Mouse (Mus musculus) brain, embryonic 14.5 days (tissue): ENCODE data around the gene Litaf. TPM values are rescaled to one million over a fixed set of nuclear protein-coding genes. Genes with fewer than 3 reads are reported as not detected.

ENCODE experiments used
- DNase-seq: peaks from one replicate; pipeline ENCODE4 v3.0.0-alpha.2; 2011; ENCODE audit warnings: low read depth
- CTCF ChIP-seq: fragments of 200-500 bp; IDR thresholded peaks from 2 replicates; pipeline ENCODE4 v1.5.1; 2012; ENCODE audit warnings: inconsistent platforms, mild to moderate bottlenecking, moderate library complexity, borderline replicate concordance; ENCODE audit not compliant: insufficient read depth, insufficient read length; ENCODE audit errors: extremely low read depth
- POLR2A ChIP-seq: fragments of 200-500 bp; IDR thresholded peaks from 2 replicates; pipeline ENCODE4 v1.6.1; 2012; ENCODE audit warnings: mild to moderate bottlenecking, inconsistent platforms, borderline replicate concordance; ENCODE audit not compliant: poor library complexity, insufficient read depth, insufficient read length, severe bottlenecking; ENCODE audit errors: extremely low read depth
- polyA plus RNA-seq: library from polyadenylated mRNA; depleted of rRNA; stranded (reverse); fragments of >200 nt; gene quantifications from 2 replicates; pipeline ENCODE4 v1.2.3, GENCODE M21; 2012

The Litaf gene
- polyA plus RNA-seq, 1 experiment: 39.0 TPM

DNA sequence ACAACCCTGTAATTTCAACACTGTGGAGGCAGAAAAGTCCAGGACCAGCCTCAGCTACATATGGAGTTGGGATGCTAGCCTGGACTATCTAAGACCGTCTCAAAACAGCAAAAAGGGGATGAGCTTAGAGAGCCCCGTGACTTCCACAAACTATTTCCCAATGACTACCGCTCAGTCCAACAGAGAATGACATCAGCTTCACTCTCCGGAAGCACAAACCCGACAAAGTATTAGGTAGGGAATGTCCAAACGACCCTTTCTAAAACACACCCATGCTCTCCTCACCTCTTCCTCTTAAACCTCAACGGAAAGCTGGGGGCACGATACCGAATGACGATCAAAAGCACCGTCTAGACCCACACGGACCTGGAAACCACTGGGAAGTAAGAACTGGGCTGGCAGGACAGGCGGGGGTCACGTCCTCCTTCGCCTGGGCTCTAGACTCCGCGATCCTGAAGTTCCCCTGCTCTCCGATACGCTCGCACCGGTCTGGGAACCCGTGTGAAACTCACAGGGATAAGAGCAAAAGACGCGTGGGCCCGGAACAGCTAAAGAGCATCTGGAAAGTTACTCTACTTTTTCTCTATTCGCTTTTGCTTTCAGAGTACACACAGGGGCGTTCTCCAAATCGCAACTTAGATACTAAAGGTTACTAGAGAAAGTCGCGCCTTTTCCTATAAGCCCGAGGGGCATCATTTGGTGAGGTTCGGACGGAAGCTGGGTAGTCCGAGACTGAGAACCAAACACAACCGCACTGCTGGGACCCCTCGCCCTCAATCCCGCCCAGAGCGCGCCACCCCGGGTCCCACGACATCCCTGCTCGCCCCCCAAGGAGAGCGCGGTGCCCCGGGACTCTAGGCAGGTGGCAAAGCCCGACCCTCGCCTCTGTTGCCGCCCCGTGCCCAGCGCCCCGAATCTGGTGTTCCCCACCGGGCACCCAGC, 73.6 kb downstream of the Litaf start:
- peak; percentile 49 for DNase-seq

DNA sequence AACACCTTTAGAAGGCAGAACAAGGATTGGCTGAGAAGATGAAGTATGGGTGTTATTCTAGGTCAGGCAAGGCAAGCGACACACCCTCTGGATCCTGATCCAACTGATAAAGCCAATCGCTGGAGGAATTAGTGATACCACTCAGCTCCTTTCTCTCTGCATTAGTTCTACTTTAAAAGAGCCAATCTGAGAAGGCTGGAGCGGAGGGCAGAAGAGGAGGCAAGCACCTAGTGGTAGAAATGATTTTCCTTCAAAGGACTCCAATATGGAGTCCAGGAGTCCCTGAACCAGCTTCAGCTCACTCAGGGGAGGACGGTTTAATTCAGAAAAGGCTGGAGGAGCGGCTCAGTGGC, 74.2 kb downstream of the Litaf start:
- no peak for DNase-seq
- peak; percentile 0; the same call in 1 of the 2 replicates for TF ChIP-seq CTCF
- no peak for TF ChIP-seq POLR2A

More for the DNA sequence above, 73.6 kb downstream of the Litaf start:
- TF ChIP-seq CTCF (no peak), POLR2A (no peak)

DNA sequence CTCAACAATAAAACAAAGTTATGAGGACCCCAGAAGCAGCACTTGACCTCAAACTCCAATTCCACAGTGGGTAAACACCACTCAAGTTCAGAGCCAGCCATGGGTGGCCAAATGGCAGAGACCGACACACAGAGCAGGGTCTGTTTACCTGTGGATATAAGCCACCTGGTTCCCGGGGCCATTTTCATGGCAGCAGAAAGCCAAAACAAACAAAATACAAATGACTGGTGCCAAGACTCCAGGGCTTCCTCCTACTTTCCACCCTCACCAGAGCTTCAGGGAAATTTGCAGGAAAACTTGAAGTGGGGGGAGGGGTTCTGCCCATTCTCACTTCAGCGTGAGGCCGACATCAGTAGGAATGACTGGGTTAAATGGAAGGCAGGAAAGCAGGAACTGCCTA, 75.2 kb downstream of the Litaf start:
- no peak for DNase-seq
- TF ChIP-seq CTCF: no peak
- no peak for TF ChIP-seq POLR2A

DNA sequence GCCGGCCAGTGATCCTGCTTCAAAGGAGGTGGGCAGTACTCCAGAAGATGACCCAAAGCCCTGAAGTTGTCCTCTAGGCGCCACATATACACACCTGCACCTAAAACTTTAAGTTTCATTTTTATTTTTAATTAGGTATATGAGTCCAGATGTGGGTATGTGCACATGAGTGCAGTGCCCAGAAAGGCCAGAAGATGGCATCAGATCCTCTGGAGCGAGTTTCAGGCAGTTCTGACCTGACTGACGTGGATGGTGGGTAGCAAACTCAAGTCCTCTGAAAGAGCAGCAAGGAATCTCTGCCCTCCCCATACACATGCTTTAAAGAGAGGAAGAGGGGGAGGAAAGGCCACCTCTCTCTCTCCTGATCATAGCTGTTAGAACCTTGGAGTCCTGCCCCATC, 76.1 kb downstream of the Litaf start:
- TF ChIP-seq CTCF (0 out of 2 replicates have a peak, but pooled peaks have one; percentile 25), POLR2A (no peak)

GRCm38 (mm10) chr16:10989361-10989760, 76.6 kb downstream of the Litaf start:
- TF ChIP-seq CTCF (no peak), POLR2A (no peak)

More for the DNA sequence above, 76.1 kb downstream of the Litaf start:
- DNase-seq: no peak

GRCm38 (mm10) chr16:10988261-10988660, 77.7 kb downstream of the Litaf start:
- no peak for DNase-seq
- TF ChIP-seq POLR2A (no peak), CTCF (no peak)

More at GRCm38 (mm10) chr16:10989361-10989760, 76.6 kb downstream of the Litaf start:
- DNase-seq: no peak

DNA sequence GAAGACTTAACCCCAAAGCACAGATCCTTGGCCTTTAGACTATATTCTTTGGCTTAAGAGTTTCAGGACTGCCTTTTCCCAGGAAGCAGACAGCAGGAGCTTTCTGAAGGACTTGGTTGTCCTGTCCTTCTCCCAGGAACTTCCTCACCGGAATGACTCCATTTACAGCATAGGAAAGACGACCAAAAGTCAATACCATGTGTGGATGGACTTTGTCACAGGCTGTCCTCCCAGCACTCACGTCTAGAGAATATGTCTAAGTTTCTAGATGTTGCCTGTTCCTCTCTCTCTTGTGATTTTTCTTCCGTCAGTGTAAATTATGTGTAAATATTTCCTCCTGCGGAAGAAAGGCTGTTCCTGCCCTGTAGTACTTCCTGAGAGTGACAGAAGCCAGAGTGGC, 81.4 kb downstream of the Litaf start:
- no peak for DNase-seq
- TF ChIP-seq POLR2A: no peak
- TF ChIP-seq CTCF: no peak

GRCm38 (mm10) chr16:10981493-10982070, 84.4 kb downstream of the Litaf start:
- TF ChIP-seq POLR2A: no peak
- no peak for TF ChIP-seq CTCF
- no peak for DNase-seq

DNA sequence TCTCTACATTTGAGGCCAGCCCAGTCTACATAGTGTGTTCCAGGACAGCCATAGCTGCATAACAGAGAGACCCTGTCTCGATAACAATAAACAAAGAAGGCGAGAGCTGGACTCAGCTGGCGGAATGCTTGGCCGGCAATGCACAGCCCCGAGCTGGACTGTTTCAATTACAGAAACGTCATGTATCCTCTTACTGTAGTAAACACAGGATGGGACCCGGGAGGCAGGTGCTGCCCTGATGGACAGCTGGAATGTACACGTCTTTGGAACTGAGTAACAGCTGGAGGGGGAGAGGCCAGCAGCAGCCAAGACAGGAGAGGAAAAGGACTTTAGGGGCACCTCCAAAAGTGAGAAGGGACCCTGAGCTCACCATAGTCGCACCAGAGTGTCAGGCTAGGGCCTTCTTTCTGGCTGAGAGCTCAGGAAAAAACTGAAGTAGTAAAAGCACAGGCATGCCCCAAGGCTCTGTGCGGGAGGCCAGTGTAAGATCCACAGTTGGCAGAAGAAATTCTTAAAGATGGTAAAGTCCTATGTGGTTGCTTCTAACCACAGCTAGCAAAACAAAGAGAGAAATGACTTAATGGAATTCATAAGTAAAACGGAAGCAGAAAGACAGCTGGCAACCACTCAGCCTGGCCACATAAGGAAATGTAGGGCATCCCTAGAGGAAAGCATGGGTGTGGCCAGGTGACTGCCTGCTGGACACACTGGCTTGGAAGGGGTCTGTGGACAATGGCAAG, 86.7 kb downstream of the Litaf start:
- no peak for TF ChIP-seq CTCF
- TF ChIP-seq POLR2A: no peak
- DNase-seq: peak; percentile 31

- TF ChIP-seq POLR2A (no peak), CTCF (no peak)
- no peak for DNase-seq
Observed at GRCm38 (mm10) chr16:10977877-10978276, 88.1 kb downstream of the Litaf start.

DNA sequence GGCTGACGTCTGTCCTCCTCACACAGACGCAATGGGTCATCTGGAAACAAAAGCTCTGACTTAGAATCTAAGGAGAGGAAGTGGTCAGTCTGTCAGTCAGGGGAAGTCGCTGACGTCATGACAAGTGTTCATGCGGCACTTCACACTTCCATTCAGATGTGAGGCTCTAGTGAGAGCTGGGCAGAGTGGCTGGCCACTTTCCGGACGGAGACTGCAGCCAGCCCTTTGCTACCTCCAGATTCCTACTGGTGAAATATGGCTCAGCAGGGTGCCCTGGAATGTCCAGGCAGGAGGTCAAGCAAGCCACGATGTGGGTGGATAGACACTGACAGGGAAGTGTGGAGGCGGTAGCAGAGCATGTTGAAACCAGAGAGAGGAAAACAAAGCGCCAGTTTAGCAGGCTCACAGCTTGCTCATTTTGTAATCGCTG, 89.7 kb downstream of the Litaf start:
- TF ChIP-seq POLR2A (no peak), CTCF (no peak)
- DNase-seq: no peak

DNA sequence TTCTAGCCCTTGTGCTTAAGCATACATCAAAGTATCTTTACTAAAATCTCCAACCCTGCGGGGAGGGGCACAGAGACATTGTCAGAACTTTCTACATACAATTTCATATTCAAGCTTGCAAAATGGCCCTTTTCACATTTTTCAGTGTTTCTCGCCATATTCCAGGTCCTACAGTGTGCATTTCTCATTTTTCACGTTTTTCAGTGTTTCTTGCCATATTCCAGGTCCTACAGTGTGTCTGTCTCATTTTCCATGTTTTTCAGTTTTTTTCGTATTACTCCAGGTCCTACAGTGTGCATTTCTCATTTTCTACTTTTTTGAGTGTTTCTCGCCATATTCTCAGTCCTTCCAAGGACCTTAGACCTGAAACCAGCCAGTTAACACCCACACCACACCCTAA, 91.0 kb downstream of the Litaf start:
- DNase-seq: no peak
- TF ChIP-seq CTCF (no peak), POLR2A (no peak)
